Mouse (Mus musculus) bone marrow macrophage, adult 2 months (primary cell): ENCODE results near the gene Prpf8. TPM values are rescaled to one million over a fixed set of nuclear protein-coding genes. Genes with fewer than 3 reads are reported as not detected.
A peak's percentile ranks its signal among the peaks of the same experiment; 100 is the strongest.
"Not testable (repeated sequence)": the region's sequence is repeated elsewhere in the genome, so short reads cannot be mapped to it uniquely, and the experiment has no call there.

ENCODE experiments used
- H3K27ac ChIP-seq: 2 replicates; pipeline ENCODE4 v1.5.1; 2012; ENCODE audit warnings: low read depth, low read length; ENCODE audit not compliant: insufficient read depth
- H3K4me1 ChIP-seq: 2 replicates; pipeline ENCODE4 v1.6.1; 2012; ENCODE audit warnings: low read length; ENCODE audit not compliant: control insufficient read depth, insufficient read depth
- H3K4me3 ChIP-seq: 2 replicates; pipeline ENCODE4 v1.5.1; 2012; ENCODE audit warnings: mild to moderate bottlenecking, low read length, moderate library complexity; ENCODE audit not compliant: insufficient read depth
- CTCF ChIP-seq: IDR thresholded peaks from 2 replicates; pipeline ENCODE4 v1.5.1; 2012; ENCODE audit warnings: low read depth, mild to moderate bottlenecking, low read length, moderate library complexity
- POLR2A ChIP-seq: IDR thresholded peaks from 2 replicates; pipeline ENCODE4 v1.6.1; 2012; ENCODE audit warnings: mild to moderate bottlenecking, low read depth, low read length, borderline replicate concordance
- polyA plus RNA-seq: library from polyadenylated mRNA; stranded (reverse); fragments of >200 nt; gene quantifications from 2 replicates; pipeline ENCODE4 v1.2.4, GENCODE M21; 2012; ENCODE audit not compliant: missing spikeins, insufficient read depth, insufficient read length

Prpf8 gene
- polyA plus RNA-seq, 1 experiment, result 65.7 TPM

- Histone ChIP-seq H3K4me1 (peaks cover 35% of the 10 kb centered on the region), H3K27ac (no peak overlapping the region), H3K4me3 (peak overlapping the region; percentile 30)
- TF ChIP-seq CTCF (no peak), POLR2A (no peak)
Measured at GRCm38 (mm10) chr11:75450304-75450908, 36.2 kb upstream of the Prpf8 start.

- TF ChIP-seq POLR2A (no peak), CTCF (no peak)
- Histone ChIP-seq H3K27ac (no peak overlapping the region), H3K4me3 (peak overlapping the region; percentile 30), H3K4me1 (peaks cover 40% of the 10 kb centered on the region)
Measured at GRCm38 (mm10) chr11:75450936-75451335, 35.7 kb upstream of the Prpf8 start.

- H3K27ac ChIP-seq, result no peak overlapping the region
- no peak overlapping the region for H3K4me3 ChIP-seq
- H3K4me1 ChIP-seq, result peaks cover 50% of the 10 kb centered on the region
- TF ChIP-seq CTCF (no peak), POLR2A (no peak)
Measured at GRCm38 (mm10) chr11:75452081-75452480, 34.5 kb upstream of the Prpf8 start.

DNA sequence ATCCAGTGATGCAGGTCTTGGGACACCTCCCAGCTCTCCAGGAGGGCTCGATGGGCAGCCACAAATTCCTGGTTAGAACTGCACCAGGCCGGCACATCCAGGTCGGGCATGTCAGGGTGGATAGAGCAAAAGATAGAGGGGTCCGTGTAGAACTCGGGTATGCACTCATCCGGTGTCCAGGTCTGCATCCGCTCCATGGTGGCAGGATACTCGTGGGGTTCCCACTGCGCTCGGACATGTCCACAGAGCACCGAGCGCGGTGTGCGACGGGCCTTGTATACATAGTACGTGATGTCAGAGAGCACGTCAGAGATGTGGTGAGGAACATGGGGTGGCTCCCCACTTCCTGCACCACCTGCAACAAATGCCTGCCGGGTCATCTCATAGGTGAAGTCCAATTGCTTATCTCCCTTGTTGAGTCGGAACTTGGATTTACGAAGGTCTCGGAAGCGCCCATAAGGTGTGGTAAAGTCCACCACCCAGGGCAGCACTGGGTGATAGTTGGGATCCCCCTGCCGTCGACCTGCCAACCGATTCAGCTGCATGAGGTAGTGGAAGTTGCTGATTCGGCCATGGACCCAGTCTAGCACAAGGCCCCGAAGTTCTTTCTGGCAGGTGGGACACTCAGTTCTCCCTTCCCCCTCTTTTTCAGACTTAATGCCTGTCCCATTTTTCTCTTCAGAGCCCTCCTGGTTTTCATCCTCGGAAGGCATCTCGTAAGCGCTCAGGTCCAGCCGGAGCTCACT lies 33.6 kb upstream of the Prpf8 start:
- peaks cover 56% of the 10 kb centered on the region for H3K4me1 ChIP-seq
- H3K4me3 ChIP-seq, result peak overlapping the region; percentile 93
- TF ChIP-seq CTCF, result no peak
- TF ChIP-seq POLR2A, result no peak
- H3K27ac ChIP-seq, result no peak overlapping the region

DNA sequence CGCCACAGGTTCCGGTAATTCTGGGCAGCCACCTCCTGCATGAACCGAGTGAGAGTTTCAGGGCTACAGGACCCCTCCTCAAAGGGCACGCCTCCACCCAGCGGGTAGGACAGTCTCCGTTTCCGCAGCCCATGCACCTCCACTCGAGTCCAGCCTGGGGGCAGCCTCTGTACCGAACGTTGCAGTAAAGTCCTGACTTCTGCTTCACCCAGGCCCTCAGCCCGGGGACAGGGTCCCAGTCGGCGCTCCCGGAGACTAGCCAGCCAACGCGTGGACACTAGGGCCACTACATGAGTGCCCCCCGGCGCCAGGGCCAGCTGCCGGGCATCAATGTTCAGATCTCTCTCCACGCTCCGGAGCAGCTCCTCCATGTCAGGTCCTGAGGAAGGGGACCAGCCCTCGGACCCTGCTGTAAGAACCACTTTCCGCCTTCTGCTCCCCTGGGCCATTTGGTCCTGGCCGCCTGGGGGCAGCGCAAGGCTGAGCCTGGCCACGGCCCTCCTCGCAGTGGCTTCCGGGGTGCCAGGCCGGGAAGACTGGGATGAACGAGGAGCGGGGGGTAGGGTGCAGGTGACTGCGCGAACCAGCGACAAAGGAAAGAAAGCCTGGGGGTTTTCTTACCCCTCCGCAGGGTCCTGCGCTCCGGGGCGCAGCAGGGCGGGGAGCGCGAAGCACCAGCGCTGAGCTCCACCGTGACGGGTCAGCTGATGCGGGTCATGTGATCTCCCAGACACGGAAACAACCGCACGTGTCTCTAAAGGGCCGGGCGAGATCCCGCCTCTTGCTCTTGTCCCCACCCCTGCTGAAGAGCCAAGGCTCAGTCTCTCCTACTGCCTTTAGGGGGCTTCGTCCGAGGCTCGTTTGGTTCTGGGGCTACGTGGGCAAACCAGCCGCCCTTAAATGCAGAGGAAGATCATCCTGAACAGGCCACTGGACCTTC lies 32.4 kb upstream of the Prpf8 start, which contains the start of gene Wdr81:
Gene Wdr81, minus strand, starts transcription at position 727 of the 940 bp plus-strand sequence.
- peak within 1 kb of the TSS; percentile 93 for H3K4me3 ChIP-seq
- TF ChIP-seq POLR2A, result 0 out of 2 replicates have a peak, but pooled peaks have one; percentile 41
- TF ChIP-seq CTCF, result peak; percentile 29
- H3K27ac ChIP-seq, result peak within 1 kb of the TSS; percentile 90
- peaks cover 65% of the 10 kb centered on the region for H3K4me1 ChIP-seq

DNA sequence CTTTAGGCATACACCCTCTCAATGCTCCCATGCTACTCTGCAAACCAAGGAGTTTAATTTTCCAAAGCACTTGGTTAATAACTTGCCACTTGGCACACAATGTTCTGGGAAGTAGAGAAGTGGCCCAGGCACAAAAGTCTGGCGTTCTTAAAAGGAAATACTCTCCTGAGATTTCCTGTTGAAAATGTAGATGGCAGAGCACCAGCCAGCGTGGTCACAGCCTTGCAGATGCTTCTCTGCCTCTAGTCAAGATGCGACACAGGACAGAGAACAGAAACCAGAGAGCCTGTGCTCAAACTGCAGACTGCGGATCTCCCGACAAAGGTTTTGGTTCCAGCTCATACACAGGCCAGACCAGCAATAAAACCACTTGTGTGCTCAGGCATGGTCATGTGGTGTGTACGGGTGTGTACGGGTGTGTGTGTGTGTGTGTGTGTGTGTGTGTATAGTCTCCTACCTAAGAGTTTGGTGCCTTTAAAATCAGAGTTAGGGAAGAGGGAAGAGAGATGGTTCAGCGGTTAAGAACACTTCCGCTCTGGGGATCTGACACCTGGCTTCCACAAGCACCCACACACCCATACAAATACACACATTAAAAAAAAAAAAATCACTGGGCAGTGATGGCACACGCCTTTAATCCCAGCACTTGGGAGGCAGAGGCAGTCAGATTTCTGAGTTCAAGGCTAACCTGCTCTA lies 31.4 kb upstream of the Prpf8 start:
- peaks cover 73% of the 10 kb centered on the region for H3K4me1 ChIP-seq

DNA sequence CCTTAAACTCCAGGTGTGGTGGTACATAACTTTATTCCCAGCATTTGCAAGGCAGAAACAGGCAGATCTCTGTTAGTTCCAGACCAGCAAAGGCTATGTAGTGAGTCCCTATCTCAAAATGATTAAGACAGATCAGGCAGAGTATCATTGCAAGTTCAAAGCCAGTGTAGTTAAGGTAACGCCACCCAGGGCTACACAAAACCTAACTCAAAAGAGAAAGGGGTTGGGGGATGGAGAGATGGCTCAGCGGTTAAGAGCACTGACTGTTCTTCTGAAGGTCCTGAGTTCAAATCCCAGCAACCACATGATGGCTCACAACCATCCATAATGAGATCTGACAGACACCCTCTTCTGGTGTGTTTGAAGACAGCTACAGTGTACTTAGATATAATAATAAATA lies 30.6 kb upstream of the Prpf8 start:
- Histone ChIP-seq H3K27ac (peak overlapping the region; percentile 86), H3K4me1 (peaks cover 70% of the 10 kb centered on the region)
- not testable (repeated sequence) for H3K4me3 ChIP-seq

More for the DNA sequence above, 31.4 kb upstream of the Prpf8 start:
- peak overlapping the region; percentile 86 for H3K27ac ChIP-seq
- no peak for TF ChIP-seq POLR2A
- no peak for TF ChIP-seq CTCF
- H3K4me3 ChIP-seq, result 0 out of 2 replicates have a peak overlapping the region, but pooled peaks have one; percentile 20

- peaks cover 66% of the 10 kb centered on the region for H3K4me1 ChIP-seq
- TF ChIP-seq CTCF (no peak), POLR2A (no peak)
- no peak overlapping the region for H3K4me3 ChIP-seq
- H3K27ac ChIP-seq, result no peak overlapping the region
Measured at GRCm38 (mm10) chr11:75456440-75456871, 30.2 kb upstream of the Prpf8 start.

DNA sequence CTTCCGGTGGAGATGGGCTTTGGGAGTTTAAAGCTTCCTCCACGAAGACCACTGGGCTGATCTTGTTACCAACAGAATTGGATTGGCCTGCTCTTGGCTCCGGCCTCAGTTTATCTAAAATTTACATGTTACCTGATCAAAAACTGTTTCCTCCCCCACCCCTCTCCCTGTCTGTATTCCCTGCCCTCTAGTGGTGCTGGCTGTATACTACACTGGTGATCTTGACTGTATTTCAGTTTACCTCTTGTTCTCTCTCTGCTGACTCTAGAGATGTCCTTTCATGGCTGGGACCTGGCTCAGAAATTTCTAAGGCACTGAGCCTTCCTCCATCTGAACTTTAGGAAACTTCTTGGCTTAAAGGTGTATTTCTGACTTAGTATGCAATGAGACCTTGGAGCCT lies 28.4 kb upstream of the Prpf8 start:
- H3K27ac ChIP-seq, result peak overlapping the region; percentile 100
- peaks cover 56% of the 10 kb centered on the region for H3K4me1 ChIP-seq
- H3K4me3 ChIP-seq, result peak overlapping the region; percentile 6; the same call in 1 of the 2 replicates
- TF ChIP-seq POLR2A, result no peak
- peak; percentile 40; the same call in 1 of the 2 replicates for TF ChIP-seq CTCF
